Comparison of ENCODE assay signal across 8 mouse cellular contexts in genomic region chr5:4962063-4962610, GRCm38 (mm10).
DNase-seq lines count a peak whose midpoint lies in the region; ATAC-seq and TF ChIP-seq lines count a peak whose summit lies in the region.

No protein-coding gene starts in this region.

- H3K4me2 ChIP-seq in hindbrain, embryonic 14.5 days (replicated peaks) = peak overlapping the region; percentile 22; the same call in 1 of the 2 replicates
- H3K4me2 ChIP-seq in lung, postnatal 0 days (replicated peaks; ENCODE audit: low read depth, low read length) = no peak overlapping the region

- 38% methylated on average over 15 of the region's 15 CpGs for WGBS in hindbrain, embryonic 14.5 days
- WGBS in lung, postnatal 0 days = 50% methylated on average over 15 of the region's 15 CpGs

- H3K9ac ChIP-seq in hindbrain, embryonic 14.5 days = peak overlapping the region; percentile 28; the same call in 1 of the 2 replicates
- no peak overlapping the region for H3K9ac ChIP-seq in lung, postnatal 0 days (replicated peaks; ENCODE audit: low read depth)

- no peaks in the 10 kb centered on the region for H3K9me3 ChIP-seq in hindbrain, embryonic 14.5 days (ENCODE audit: control insufficient read depth, low read length)
- no peaks in the 10 kb centered on the region for H3K9me3 ChIP-seq in lung, postnatal 0 days (ENCODE audit: low read length)

- no peaks in the 10 kb centered on the region for H3K4me1 ChIP-seq in hindbrain, embryonic 14.5 days (replicated peaks; ENCODE audit: control insufficient read depth, insufficient read depth, low read length)
- H3K4me1 ChIP-seq in lung, postnatal 0 days (ENCODE audit: insufficient read depth, low read depth, low read length) = no peaks in the 10 kb centered on the region

- DNase-seq in WW6 (ENCODE audit: low read depth, low spot score) = peak; percentile 24
- peak; percentile 66 for DNase-seq in cerebellum, adult 9-10 months
- peak; percentile 93 for DNase-seq in hindbrain, embryonic 14.5 days (ENCODE audit: low spot score)
- peak; percentile 50 to 66 for DNase-seq in layer of hippocampus, postnatal 10 days (ENCODE audit: low spot score in 2 of 2)
- peak; percentile 89 for DNase-seq in lung, postnatal 0 days (ENCODE audit: low spot score)
- peak; percentile 33 for DNase-seq in ovary, postnatal 36 days (ENCODE audit: low spot score)
- peak; percentile 44 to 60 for DNase-seq in urinary bladder, postnatal 4 days (ENCODE audit: low spot score in 2 of 2)

- no peak for TF ChIP-seq EP300 in lung, postnatal 0 days (IDR thresholded peaks at IDR 0.05)

- no peaks in the 10 kb centered on the region for H3K27me3 ChIP-seq in hindbrain, embryonic 14.5 days (ENCODE audit: control insufficient read depth, insufficient read depth, low read length)
- no peaks in the 10 kb centered on the region for H3K27me3 ChIP-seq in lung, postnatal 0 days (replicated peaks; ENCODE audit: insufficient read depth, low read length)

- H3K36me3 ChIP-seq in hindbrain, embryonic 14.5 days (replicated peaks; ENCODE audit: control insufficient read depth, insufficient read depth) = no peaks in the 10 kb centered on the region
- H3K36me3 ChIP-seq in lung, postnatal 0 days (ENCODE audit: insufficient read depth, low read length) = no peaks in the 10 kb centered on the region

- TF ChIP-seq CTCF in lung, postnatal 0 days (IDR thresholded peaks at IDR 0.05) = peak; percentile 96

- ATAC-seq in frontal cortex, adult (ENCODE audit: low TSS enrichment) = peak; percentile 87
- peak; percentile 90 for ATAC-seq in hindbrain, embryonic 14.5 days (ENCODE audit: low FRiP score)
- peak; percentile 72 for ATAC-seq in lung, postnatal 0 days

- no peak overlapping the region for H3K4me3 ChIP-seq in hindbrain, embryonic 14.5 days (replicated peaks; ENCODE audit: low read length)
- H3K4me3 ChIP-seq in lung, postnatal 0 days (ENCODE audit: low read depth, low read length) = no peak overlapping the region

- H3K27ac ChIP-seq in hindbrain, embryonic 14.5 days = peak overlapping the region; percentile 77
- H3K27ac ChIP-seq in lung, postnatal 0 days (ENCODE audit: low read length) = no peak overlapping the region

Comparison
In these comparisons a context has a peak if more than half of its experiments do, and no peak if none do; other contexts are left out.
1. DNase-seq: peak in every context shown above with its lines; median percentile 93 in hindbrain, embryonic 14.5 days; 89 in lung, postnatal 0 days; 66 in cerebellum, adult 9-10 months; 58 in layer of hippocampus, postnatal 10 days; 52 in urinary bladder, postnatal 4 days; 33 in ovary, postnatal 36 days; 24 in WW6.